Mouse (Mus musculus): ENCODE measurements around the gene Crocc2.

- TF ChIP-seq CHD2 (IDR thresholded peaks at IDR 0.05; ENCODE audit: low read depth, low read length) (no peak), ZC3H11A (IDR thresholded peaks at IDR 0.05; ENCODE audit: borderline replicate concordance, low read depth, low read length) (no peak), ZNF384 (IDR thresholded peaks at IDR 0.05; ENCODE audit: low read depth, low read length) (no peak), HCFC1 (IDR thresholded peaks at IDR 0.05; ENCODE audit: borderline replicate concordance, insufficient read depth, low read length) (no peak), MAFK (IDR thresholded peaks at IDR 0.05; ENCODE audit: insufficient read depth, low read depth, low read length) (no peak)
Observed at GRCm38 (mm10) chr1:93277041-93277440, 108.5 kb downstream of the Crocc2 start.
